Mouse (Mus musculus): Measurements from ENCODE around the gene Ccdc171.

DNA sequence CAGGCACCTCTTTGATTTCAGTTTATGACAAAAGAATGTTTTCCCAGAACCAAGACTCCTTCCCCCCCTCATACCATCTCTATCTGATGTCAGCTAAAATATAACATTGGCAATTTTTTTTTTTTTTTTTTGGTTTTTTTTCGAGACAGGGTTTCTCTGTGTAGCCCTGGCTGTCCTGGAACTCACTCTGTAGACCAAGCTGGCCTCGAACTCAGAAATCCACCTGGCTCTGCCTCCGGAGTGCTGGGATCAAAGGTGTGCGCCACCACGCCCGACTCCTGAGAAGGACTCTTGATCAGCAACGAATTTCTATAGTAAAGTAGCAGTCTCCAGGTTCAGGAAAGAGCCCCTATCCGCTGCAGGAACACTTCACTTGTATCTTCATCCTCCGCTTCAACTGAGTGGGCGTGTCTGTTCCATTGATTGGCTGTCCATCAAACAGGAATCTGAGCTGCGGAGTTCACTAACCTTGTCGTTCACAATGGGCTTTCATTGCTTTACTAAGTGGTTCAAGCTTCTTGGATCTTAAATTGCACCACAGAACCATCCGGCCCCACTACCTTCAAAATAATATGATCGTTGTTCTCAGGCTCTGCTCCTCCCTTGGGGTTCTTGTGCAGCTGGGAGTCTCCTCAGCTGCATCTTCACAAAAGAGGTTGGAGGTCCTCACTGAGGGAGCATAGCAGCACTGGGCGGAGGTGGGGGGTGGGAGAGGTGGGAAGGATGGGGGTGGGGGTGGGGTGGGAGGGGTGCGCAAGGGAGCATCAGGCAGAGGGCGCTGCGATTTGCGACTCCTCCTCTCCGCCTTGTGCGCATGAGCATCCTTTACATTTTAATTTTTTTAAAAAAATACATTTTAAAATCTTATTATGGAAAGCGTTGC, 24.9 kb upstream of the Ccdc171 start:
- TF ChIP-seq CTCF (IDR thresholded peaks at IDR 0.05; ENCODE audit: low read depth, low read length) (no peak), POLR2A (IDR thresholded peaks at IDR 0.05; ENCODE audit: borderline replicate concordance, low read depth, low read length) (no peak)

Data from bone marrow macrophage, adult 2 months (primary cell).